Mouse (Mus musculus) layer of hippocampus, adult 2 months (tissue): Measurements from ENCODE around the gene Irak4. TPM values are rescaled to one million over a fixed set of nuclear protein-coding genes. Genes with fewer than 3 reads are reported as not detected.

ENCODE experiments used
- DNase-seq, 2 experiments: peaks; one replicate each; pipeline ENCODE4 v3.0.0; 2022; ENCODE audit warnings: low spot score in 2 of 2
- H3K27ac ChIP-seq: fragments of 200-600 bp; 2 replicates; pipeline ENCODE4 v1.8.1; 2022
- H3K4me3 ChIP-seq: fragments of 200-600 bp; 2 replicates; pipeline ENCODE4 v1.8.1; 2022; ENCODE audit warnings: mild to moderate bottlenecking
- CTCF ChIP-seq: fragments of 200-600 bp; conservative IDR thresholded peaks from 2 replicates; pipeline ENCODE4 v1.8.1; 2022; ENCODE audit warnings: antibody characterized with exemption, mild to moderate bottlenecking, moderate library complexity
- total RNA-seq, 2 experiments: library from RNA; stranded (reverse); gene quantifications; 2 replicates each; pipeline ENCODE4 v1.2.3; 2021

Irak4 gene
- total RNA-seq, 2 experiments from 2014 or later: 1.8 to 3.4 TPM

- DNase-seq: no peak
- TF ChIP-seq CTCF: no peak
- Histone ChIP-seq H3K27ac (no peak overlapping the region), H3K4me3 (no peak overlapping the region)
Measured at GRCm38 (mm10) chr15:94607768-94608167, 64.3 kb downstream of the Irak4 start.

- TF ChIP-seq CTCF: no peak
Measured at GRCm38 (mm10) chr15:94616036-94616435, 72.6 kb downstream of the Irak4 start.

GRCm38 (mm10) chr15:94620909-94621308 lies 77.5 kb downstream of the Irak4 start:
- Histone ChIP-seq H3K4me3 (no peak overlapping the region), H3K27ac (no peak overlapping the region)
- TF ChIP-seq CTCF: no peak
- DNase-seq: no peak

More at GRCm38 (mm10) chr15:94616036-94616435, 72.6 kb downstream of the Irak4 start:
- Histone ChIP-seq H3K4me3 (no peak overlapping the region), H3K27ac (no peak overlapping the region)
- no peak for DNase-seq

GRCm38 (mm10) chr15:94628463-94628829 lies 85.0 kb downstream of the Irak4 start:
- Histone ChIP-seq H3K27ac (peak overlapping the region; percentile 88; the same call in 1 of the 2 replicates), H3K4me3 (peak overlapping the region; percentile 64; the same call in 1 of the 2 replicates)
- no peak for DNase-seq
- no peak for TF ChIP-seq CTCF

GRCm38 (mm10) chr15:94628830-94629601 lies 85.6 kb downstream of the Irak4 start, which contains the start of gene Tmem117:
Gene Tmem117 (plus strand): TSS chr15:94629232.
- Histone ChIP-seq H3K4me3 (peak within 1 kb of the TSS; percentile 64), H3K27ac (peak within 1 kb of the TSS; percentile 88)
- no peak for DNase-seq
- TF ChIP-seq CTCF: no peak

GRCm38 (mm10) chr15:94630553-94630952 lies 87.1 kb downstream of the Irak4 start:
- no peak for DNase-seq
- no peak overlapping the region for H3K27ac ChIP-seq
- no peak overlapping the region for H3K4me3 ChIP-seq
- no peak for TF ChIP-seq CTCF

Other genes with a start within 250 kb of the Irak4 start
- gene Adamts20, start 78.2 kb upstream of the Irak4 start, total RNA-seq: 10 to 100 TPM; 13.6 to 17.5 TPM
- 1 to 10 TPM; 3.7 to 4.3 TPM for gene Pus7l, start 96 bp upstream of the Irak4 start, total RNA-seq
- gene Twf1, start 46.2 kb downstream of the Irak4 start, total RNA-seq: 10 to 100 TPM; 52.0 to 69.4 TPM
- 1 to 10 TPM; 8.9 to 9.1 TPM for gene Tmem117, start 85.6 kb downstream of the Irak4 start, total RNA-seq